Mouse (Mus musculus) kidney, embryonic 14.5 days (tissue): Measurements from ENCODE around the gene Gpn1. TPM values are rescaled to one million over a fixed set of nuclear protein-coding genes. Genes with fewer than 3 reads are reported as not detected.

ENCODE experiments used
- ATAC-seq: fragments of 200-750 bp; cut with Nextera tagmentation; 2 replicates; pipeline ENCODE4 v1.8.0; 2017; ENCODE audit warnings: moderate number of reproducible peaks, mild to moderate bottlenecking, moderate TSS enrichment, moderate library complexity; ENCODE audit not compliant: low FRiP score, low TSS enrichment
- H3K27ac ChIP-seq: fragments of 300-500 bp; sonication (generic); 2 replicates; pipeline ENCODE4 v1.5.1; 2014; ENCODE audit warnings: low read depth, mild to moderate bottlenecking, low read length, moderate library complexity, mixed read lengths
- H3K27me3 ChIP-seq: fragments of 300-500 bp; sonication (generic); 2 replicates; pipeline ENCODE4 v1.6.1; 2014; ENCODE audit warnings: mild to moderate bottlenecking, low read length; ENCODE audit not compliant: control insufficient read depth, insufficient read depth
- H3K36me3 ChIP-seq: fragments of 300-500 bp; sonication (generic); 2 replicates; pipeline ENCODE4 v1.6.1; 2014; ENCODE audit warnings: low read length, mixed read lengths; ENCODE audit not compliant: control insufficient read depth, insufficient read depth
- H3K4me1 ChIP-seq: fragments of 300-500 bp; sonication (generic); 2 replicates; pipeline ENCODE4 v1.6.1; 2014; ENCODE audit warnings: low read length, mixed read lengths; ENCODE audit not compliant: control insufficient read depth, insufficient read depth
- H3K4me2 ChIP-seq: fragments of 300-500 bp; sonication (generic); replicated peaks from 2 replicates; pipeline ENCODE4 v1.6.1; 2014; ENCODE audit warnings: low read depth, mild to moderate bottlenecking, low read length
- H3K4me3 ChIP-seq: fragments of 300-500 bp; sonication (generic); 2 replicates; pipeline ENCODE4 v1.5.1; 2014; ENCODE audit warnings: mild to moderate bottlenecking, low read length
- H3K9ac ChIP-seq: fragments of 300-500 bp; sonication (generic); 2 replicates; pipeline ENCODE4 v1.6.1; 2014; ENCODE audit warnings: low read depth, mild to moderate bottlenecking, low read length, moderate library complexity
- H3K9me3 ChIP-seq: fragments of 300-500 bp; sonication (generic); 2 replicates; pipeline ENCODE4 v1.6.1; 2016; ENCODE audit warnings: low read length; ENCODE audit not compliant: control insufficient read depth
- WGBS: fragments of 180-500 bp; shearing (Covaris S2); extraction: QIAGEN DNeasy Blood & Tissue Kit; methylation state at CpG from one replicate; pipeline ENCODE4 v1.1.7; 2014; 5-methylcytosine and 5-hydroxymethylcytosine counted together
- polyA plus RNA-seq: library from polyadenylated mRNA; unstranded; fragments of >200 nt; fragmentation: Nextera tagmentation; extraction: Ambion mirVana; gene quantifications from 2 replicates; pipeline ENCODE4 v1.2.1, GENCODE M21; 2014

Gene Gpn1
- polyA plus RNA-seq = 55.8 and 72.0 TPM in 2 replicates

DNA sequence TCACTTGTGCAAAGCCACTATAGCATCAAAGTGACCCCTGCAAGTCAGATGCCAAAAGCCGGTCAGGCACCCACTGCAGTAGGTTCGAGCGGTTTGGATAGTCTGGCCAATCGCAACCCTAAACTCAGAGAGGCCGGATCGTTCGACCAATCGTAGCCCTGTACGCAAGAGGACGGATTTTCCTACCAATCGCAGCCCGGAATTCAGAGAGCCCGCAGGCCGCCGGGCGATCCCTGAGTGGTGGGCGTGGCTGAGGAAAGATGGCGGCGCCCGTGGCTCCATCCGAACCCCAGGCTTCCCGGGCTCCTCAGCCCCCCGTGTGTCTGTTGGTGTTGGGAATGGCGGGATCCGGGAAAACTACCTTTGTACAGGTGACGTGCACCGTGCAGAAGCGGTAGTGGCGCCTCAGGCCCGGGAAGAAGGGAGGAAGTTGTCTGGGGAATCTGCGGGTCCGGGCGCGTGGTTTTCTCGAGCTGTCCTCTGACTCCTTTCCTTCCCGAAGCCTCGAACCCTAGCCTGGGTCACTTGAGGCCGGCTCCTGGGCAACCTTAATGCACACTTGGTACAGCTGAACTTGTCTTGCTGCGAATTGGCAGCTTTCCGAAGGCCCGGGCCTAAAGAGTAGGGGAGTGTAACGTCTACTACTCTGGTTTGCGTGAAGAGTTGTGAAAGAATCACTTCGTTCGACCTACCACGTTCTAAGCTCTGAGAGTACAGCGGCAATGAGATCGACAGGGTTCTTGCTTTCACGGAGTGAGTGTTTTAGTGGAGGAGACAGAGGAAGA, at the start of gene Gpn1:
Gpn1 (plus strand) TSS at position 229 of the 785 bp plus-strand sequence.
- Histone ChIP-seq H3K4me1 (peaks cover 12% of the 10 kb centered on the region), H3K4me3 (peak within 1 kb of the TSS; percentile 78), H3K27me3 (no peaks in the 10 kb centered on the region), H3K9me3 (no peaks in the 10 kb centered on the region), H3K27ac (no peak within 1 kb of the TSS), H3K4me2 (peak within 1 kb of the TSS; percentile 60), H3K9ac (peak within 1 kb of the TSS; percentile 68), H3K36me3 (peaks cover 33% of the 10 kb centered on the region)
- under 1% methylated on average over 49 of the region's 49 CpGs for WGBS
- peak; percentile 99 for ATAC-seq

DNA sequence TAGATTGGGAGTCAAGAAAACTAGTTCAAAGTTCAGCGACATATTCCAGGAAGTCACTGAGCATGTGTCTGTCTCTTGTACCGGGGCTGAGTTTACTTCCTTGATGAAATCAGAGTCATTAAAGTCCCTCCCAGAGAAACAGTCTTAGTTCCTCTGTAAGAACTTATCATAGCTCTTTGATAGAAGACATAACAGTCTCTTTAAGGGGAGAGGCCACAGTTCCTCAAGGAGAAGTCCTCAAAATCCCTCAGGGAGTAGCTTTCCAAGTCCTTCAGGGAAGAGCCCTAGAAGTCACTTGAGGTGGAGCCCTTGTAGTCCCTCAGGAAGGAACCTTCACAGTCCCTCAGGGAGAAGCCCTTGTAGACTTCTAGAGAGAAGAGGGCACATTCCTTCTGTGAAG, 43.2 kb upstream of the Gpn1 start:
- H3K4me2 ChIP-seq = no peak overlapping the region
- no peak for ATAC-seq

DNA sequence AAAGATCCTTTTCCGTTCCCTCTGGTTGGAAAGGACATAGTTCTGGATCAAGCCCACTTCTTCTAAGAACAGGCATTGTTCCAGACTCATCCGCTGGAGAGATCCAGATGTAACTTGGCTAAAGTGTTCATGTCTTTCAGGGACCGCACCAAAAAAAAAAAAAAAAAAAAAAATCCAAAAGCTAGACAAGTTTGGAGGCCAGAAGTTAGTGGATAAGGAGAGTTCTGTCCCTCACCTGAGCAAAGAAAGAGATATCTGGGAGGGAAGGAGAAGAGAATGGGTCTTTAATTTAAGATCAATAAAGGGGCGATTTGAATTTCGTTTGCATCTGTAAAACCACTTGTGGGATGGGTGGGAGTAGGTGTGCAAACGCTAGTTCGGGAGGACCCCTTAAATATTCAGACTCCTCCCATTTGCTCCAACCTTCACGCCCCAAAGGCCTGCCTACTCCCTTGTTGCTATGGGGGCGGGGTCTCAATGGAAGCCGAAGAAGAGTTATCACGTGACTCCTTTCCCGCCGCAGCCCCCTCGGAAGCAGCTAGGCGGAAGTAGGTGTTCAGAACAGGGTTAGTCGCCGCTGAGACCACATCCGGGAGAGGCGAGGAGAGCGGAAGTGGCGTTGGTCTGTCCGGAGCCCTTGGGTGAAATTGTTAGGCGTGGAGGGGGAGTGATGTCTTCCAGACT, 42.5 kb upstream of the Gpn1 start, which contains the start of gene Zfp512:
Zfp512 (plus strand) TSS at position 554 of the 684 bp plus-strand sequence.
- Histone ChIP-seq H3K27me3 (no peaks in the 10 kb centered on the region), H3K4me2 (peak within 1 kb of the TSS; percentile 85), H3K36me3 (no peaks in the 10 kb centered on the region), H3K27ac (no peak within 1 kb of the TSS), H3K9me3 (no peaks in the 10 kb centered on the region), H3K9ac (peak within 1 kb of the TSS; percentile 77), H3K4me1 (peaks cover 14% of the 10 kb centered on the region), H3K4me3 (peak within 1 kb of the TSS; percentile 49)
- WGBS = 7% methylated on average over 23 of the region's 23 CpGs
- peak; percentile 100 for ATAC-seq

More for the DNA sequence above, 43.2 kb upstream of the Gpn1 start:
- no peak overlapping the region for H3K27ac ChIP-seq
- peaks cover 14% of the 10 kb centered on the region for H3K4me1 ChIP-seq
- H3K36me3 ChIP-seq = no peaks in the 10 kb centered on the region
- no peaks in the 10 kb centered on the region for H3K9me3 ChIP-seq
- H3K9ac ChIP-seq = no peak overlapping the region
- WGBS = 85% methylated on average over 2 of the region's 2 CpGs
- H3K27me3 ChIP-seq = no peaks in the 10 kb centered on the region
- H3K4me3 ChIP-seq = no peak overlapping the region

DNA sequence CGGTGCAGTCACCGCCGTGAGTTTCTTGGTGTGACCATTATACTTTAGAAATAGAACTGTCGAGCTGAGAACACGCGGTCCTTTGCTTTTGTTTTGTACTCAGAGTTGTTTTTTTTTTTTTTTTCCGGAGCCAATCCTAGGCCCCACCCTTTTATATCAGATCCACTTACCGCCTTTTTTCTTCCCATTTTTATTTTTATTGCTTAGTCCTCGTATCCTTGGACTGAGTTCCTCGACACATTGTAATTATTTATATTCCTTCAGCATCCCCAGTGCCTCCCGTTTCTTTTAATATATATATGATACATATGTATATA, 42.0 kb upstream of the Gpn1 start:
- ATAC-seq = no peak
- Histone ChIP-seq H3K9ac (peak overlapping the region; percentile 77; the same call in 1 of the 2 replicates), H3K9me3 (no peaks in the 10 kb centered on the region), H3K4me2 (peak overlapping the region; percentile 85), H3K4me1 (peaks cover 14% of the 10 kb centered on the region), H3K4me3 (peak overlapping the region; percentile 49), H3K27me3 (no peaks in the 10 kb centered on the region), H3K36me3 (no peaks in the 10 kb centered on the region), H3K27ac (no peak overlapping the region)
- under 1% methylated on average over 11 of the region's 11 CpGs for WGBS

DNA sequence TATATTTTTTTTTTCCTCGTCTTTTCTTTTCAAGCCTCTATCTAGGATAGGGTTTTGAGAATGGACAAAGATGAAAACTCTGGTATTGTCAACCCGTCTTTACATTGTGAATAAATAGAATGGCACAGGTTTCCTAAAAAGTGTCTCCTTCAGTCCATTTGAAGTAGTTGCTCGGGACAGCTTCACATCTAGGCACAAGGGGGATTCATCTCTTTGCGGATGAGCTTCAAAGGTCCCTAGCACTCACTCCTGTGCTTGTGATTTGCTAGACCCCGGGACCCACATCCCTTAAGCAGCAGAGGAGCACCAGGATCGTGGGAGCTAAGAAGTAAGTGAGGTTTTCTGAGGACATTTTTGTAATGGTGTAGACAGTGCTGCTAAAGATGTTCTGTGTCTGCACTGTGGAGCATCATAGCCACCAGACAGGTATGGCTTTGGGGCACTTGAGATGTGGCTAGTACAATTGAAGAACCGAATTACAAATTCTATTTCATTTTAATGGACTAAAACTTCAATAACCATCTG, 41.6 kb upstream of the Gpn1 start:
- Histone ChIP-seq H3K27me3 (no peaks in the 10 kb centered on the region), H3K9ac (peak overlapping the region; percentile 77), H3K4me2 (peak overlapping the region; percentile 85), H3K36me3 (no peaks in the 10 kb centered on the region), H3K4me1 (peaks cover 14% of the 10 kb centered on the region), H3K9me3 (no peaks in the 10 kb centered on the region), H3K4me3 (peak overlapping the region; percentile 49), H3K27ac (no peak overlapping the region)
- no peak for ATAC-seq
- 14% methylated on average over 7 of the region's 7 CpGs for WGBS

DNA sequence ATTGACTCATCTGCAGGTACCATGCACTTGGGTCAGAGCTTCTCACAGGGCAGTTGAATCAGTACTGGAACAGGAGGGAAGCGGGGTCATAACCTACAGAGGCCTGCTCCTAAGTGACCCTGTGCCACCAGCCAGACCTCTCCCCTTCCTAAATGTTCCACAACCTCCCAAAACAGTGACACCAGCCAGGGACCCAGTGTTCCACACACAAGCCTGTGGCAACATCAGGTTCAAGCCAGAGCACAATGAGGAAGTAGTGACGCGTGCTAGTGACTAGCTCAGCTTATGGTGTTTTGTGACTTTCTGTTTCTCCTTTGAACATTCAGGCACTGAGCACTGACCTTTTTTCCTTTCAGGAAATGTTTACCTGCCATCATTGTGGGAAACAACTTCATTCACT, 26.7 kb upstream of the Gpn1 start:
- ATAC-seq = no peak

DNA sequence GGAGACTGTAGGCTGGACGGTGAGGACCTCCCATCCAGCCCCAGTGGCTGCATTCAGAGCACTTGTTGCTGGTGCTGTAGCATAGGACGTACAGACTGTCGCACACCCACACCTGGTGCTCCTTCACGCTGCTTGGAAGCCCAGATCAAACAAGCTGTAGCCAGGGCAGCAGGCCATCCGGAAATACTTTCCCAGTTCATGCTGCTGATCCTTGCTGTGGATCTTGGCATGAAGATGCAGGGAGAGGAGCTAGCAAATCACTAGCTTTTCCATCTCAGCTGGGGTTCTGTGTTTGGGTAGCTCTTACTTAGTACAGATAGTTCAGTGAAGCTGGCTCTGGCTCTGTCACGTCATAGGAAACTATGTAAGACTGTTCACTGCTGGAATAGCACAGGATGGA, 24.8 kb upstream of the Gpn1 start:
- no peak overlapping the region for H3K4me3 ChIP-seq
- no peak for ATAC-seq
- no peaks in the 10 kb centered on the region for H3K9me3 ChIP-seq
- 91% methylated on average over 6 of the region's 6 CpGs for WGBS
- H3K4me1 ChIP-seq = no peaks in the 10 kb centered on the region
- H3K4me2 ChIP-seq = no peak overlapping the region
- H3K27ac ChIP-seq = no peak overlapping the region
- no peaks in the 10 kb centered on the region for H3K27me3 ChIP-seq
- no peak overlapping the region for H3K9ac ChIP-seq
- peaks cover 85% of the 10 kb centered on the region for H3K36me3 ChIP-seq

More for the DNA sequence above, 26.7 kb upstream of the Gpn1 start:
- peaks cover 66% of the 10 kb centered on the region for H3K36me3 ChIP-seq
- H3K4me1 ChIP-seq = no peaks in the 10 kb centered on the region
- H3K27ac ChIP-seq = no peak overlapping the region
- H3K4me3 ChIP-seq = no peak overlapping the region
- no peak overlapping the region for H3K9ac ChIP-seq
- no peak overlapping the region for H3K4me2 ChIP-seq
- no peaks in the 10 kb centered on the region for H3K27me3 ChIP-seq
- H3K9me3 ChIP-seq = no peaks in the 10 kb centered on the region
- WGBS = 84% methylated on average over 3 of the region's 3 CpGs

DNA sequence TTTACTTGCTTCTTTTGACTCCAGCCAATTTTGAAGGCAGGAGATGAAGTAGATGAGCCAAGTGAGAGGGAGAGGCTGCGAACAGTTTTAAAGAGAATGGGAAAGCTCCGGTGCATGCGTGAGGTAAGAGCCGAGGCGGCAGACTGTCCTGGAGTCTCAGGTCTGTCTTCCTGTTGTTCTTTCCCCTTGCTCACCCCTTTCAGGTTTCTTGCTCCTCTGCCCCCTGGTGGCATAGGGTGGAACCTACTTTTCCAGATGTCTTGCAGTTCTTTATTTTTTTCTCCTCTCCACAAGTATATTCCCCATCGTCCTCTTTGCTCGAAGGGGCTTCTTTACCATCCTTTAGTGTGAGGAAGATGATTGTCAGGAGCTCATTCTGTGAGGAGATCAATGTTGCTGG, 24.2 kb upstream of the Gpn1 start:
- ATAC-seq = no peak
- H3K36me3 ChIP-seq = peaks cover 84% of the 10 kb centered on the region
- no peak overlapping the region for H3K9ac ChIP-seq
- 77% methylated on average over 7 of the region's 7 CpGs for WGBS
- no peaks in the 10 kb centered on the region for H3K27me3 ChIP-seq
- H3K9me3 ChIP-seq = no peaks in the 10 kb centered on the region
- no peak overlapping the region for H3K4me3 ChIP-seq
- H3K4me1 ChIP-seq = no peaks in the 10 kb centered on the region
- H3K4me2 ChIP-seq = no peak overlapping the region
- no peak overlapping the region for H3K27ac ChIP-seq

DNA sequence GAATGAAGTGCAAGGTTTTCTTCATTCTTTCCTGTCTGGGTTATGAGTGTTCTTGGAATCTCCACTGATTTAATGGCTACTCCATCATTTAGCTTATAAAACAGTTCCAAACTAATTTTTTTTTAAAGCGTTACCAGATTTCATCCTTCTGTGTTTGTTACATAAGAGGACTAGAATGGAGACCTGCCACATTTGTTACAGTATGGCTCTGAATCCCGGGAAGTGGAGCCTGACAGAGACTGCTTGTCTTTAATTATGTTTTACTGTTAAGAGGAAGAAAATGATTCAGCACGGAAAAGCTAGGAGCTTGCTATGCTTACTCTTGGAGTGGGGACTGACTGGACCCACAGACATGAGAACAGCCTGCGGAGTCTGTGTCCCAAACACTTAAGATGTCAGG, 14.0 kb upstream of the Gpn1 start:
- 93% methylated on average over 4 of the region's 4 CpGs for WGBS
- H3K27ac ChIP-seq = no peak overlapping the region
- H3K27me3 ChIP-seq = no peaks in the 10 kb centered on the region
- no peak for ATAC-seq
- H3K9ac ChIP-seq = no peak overlapping the region
- no peak overlapping the region for H3K4me2 ChIP-seq
- H3K9me3 ChIP-seq = no peaks in the 10 kb centered on the region
- H3K36me3 ChIP-seq = peaks cover 58% of the 10 kb centered on the region
- no peak overlapping the region for H3K4me3 ChIP-seq
- no peaks in the 10 kb centered on the region for H3K4me1 ChIP-seq
